Mouse (Mus musculus) brown adipose tissue, adult 24 weeks (tissue): ENCODE measurements around the gene 9230102O04Rik. TPM values are rescaled to one million over a fixed set of nuclear protein-coding genes. Genes with fewer than 3 reads are reported as not detected.

Source experiments
- H3K27ac ChIP-seq: fragments of 200-500 bp; replicated peaks from 2 replicates; pipeline ENCODE4 v1.5.1; 2012; ENCODE audit warnings: low read depth, mild to moderate bottlenecking, low read length
- H3K4me1 ChIP-seq: fragments of 200-500 bp; 2 replicates; pipeline ENCODE4 v1.6.1; 2012; ENCODE audit warnings: low read length, mixed read lengths; ENCODE audit not compliant: control insufficient read depth, insufficient read depth, insufficient read length
- H3K4me3 ChIP-seq: fragments of 200-500 bp; 2 replicates; pipeline ENCODE4 v1.5.1; 2012; ENCODE audit warnings: low read depth, mild to moderate bottlenecking, low read length, moderate library complexity; ENCODE audit not compliant: insufficient read depth
- polyA plus RNA-seq: library from polyadenylated mRNA; stranded (reverse); fragments of >200 nt; gene quantifications from 2 replicates; pipeline ENCODE4 v1.2.4, GENCODE M21; 2012; ENCODE audit not compliant: missing spikeins, insufficient read depth, insufficient read length

9230102O04Rik gene
- polyA plus RNA-seq: not detected in 2 replicates

DNA sequence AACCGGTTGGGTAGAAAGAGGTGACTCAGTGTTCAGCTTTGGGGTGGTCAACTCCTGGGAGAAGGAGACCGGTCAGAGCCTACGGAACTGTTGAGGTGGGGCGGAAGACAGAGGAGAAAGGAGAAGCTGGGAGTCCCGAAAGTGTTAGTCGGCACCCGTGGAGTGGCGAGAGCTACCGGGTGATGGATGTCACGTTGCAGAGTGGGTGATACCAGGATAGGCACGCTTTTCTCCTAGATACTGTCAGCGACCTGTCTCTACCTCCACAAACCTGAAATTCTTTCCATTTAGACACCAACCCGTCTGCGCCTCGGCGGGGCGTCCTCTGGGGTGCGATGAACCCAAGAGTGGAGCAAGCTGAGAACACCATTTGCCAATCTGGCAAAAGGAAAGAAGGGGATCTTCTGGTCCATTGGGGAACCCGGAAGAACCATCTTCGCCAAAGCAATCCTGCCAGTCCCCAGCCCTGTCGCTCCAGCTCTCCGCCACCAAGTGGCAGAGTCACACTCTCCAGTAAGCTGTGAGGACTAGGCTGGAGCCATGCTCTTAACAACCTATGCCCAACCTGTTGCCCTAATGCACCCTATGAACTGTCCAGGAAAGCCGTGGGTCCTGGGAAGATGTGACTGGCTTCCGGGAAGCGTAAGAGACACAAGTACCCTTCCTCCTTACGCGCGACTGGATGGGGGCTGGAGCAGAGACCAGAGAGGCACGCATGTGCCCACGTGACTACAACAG lies at the start of gene 9230102O04Rik:
TSS of gene 9230102O04Rik (minus strand) at position 628 of the 738 bp plus-strand sequence.
- no peak within 1 kb of the TSS for H3K4me3 ChIP-seq
- no peak within 1 kb of the TSS for H3K27ac ChIP-seq
- H3K4me1 ChIP-seq: no peaks in the 10 kb centered on the region

DNA sequence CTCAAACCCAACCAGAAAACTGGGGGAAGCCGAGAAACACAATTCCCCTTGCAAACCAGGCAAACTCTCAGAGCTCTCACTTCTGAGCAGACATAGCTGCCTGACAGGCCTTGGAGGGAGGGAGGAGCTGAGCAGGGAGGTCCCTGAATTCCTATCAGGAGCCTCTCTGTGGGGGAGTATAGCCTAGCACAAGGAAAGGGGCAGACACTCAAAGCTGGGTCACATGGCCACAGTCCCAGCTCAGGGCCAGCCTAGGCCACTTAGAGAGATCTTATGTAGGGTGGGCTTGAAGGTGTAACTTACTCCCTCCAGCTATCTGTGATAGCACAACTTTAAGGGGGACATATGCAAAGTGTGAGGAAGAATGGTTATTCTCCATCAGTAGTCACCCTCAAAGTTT lies 46.6 kb upstream of the 9230102O04Rik start:
- H3K27ac ChIP-seq: no peak overlapping the region
- H3K4me1 ChIP-seq: no peaks in the 10 kb centered on the region
- H3K4me3 ChIP-seq: no peak overlapping the region

DNA sequence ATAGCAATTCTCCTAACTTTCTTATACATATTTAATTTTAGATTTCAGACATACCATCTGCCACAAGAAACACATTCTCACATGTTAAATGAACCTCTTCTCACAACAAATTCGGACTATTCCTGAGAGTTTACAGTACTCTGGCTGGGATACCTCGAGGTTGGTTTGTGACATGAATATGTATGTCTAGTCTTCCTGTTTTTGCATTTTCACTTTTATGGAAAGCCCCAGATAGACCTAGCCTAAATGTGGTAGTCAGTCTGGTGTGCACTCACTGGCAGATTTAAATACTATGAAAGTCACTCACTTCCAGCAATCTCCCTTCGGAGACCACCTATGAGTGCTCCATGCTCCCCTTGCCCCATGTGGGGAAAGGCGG lies 37.6 kb upstream of the 9230102O04Rik start:
- Histone ChIP-seq H3K4me3 (no peak overlapping the region), H3K27ac (no peak overlapping the region), H3K4me1 (no peaks in the 10 kb centered on the region)

DNA sequence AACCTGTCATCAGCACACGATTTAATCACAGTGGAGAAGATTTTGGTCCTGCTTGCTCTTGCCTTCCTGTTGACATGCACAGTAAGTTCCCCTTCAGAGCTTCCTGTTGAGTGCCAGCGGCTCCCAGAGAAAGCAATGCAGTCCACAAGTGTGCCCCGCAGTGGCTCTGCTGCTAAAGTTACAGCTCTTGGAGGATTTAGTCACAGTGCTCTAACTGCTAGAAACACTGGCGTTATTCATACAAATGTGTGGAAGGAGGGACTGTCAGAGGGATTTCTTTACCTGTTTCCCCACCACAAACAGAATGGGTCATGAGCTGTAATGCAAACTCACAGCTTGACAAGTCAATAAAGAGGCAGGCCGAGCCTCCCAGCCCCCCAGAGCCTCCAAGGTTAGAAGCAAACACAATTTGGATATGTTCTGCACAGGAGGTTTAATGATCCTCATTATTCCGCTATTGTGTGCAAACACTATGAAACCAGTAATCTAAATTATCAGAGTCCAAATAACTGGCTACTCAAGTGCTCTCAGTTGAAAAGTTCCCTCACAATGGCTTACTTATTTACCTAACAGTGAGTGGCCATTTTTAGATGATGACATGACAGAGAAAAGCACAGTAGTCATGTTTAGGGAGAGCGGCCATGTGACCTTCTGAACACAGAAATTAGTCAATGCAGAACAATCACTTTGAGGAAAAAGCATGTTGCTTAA lies 37.0 kb upstream of the 9230102O04Rik start:
- no peaks in the 10 kb centered on the region for H3K4me1 ChIP-seq
- H3K4me3 ChIP-seq: no peak overlapping the region
- no peak overlapping the region for H3K27ac ChIP-seq

DNA sequence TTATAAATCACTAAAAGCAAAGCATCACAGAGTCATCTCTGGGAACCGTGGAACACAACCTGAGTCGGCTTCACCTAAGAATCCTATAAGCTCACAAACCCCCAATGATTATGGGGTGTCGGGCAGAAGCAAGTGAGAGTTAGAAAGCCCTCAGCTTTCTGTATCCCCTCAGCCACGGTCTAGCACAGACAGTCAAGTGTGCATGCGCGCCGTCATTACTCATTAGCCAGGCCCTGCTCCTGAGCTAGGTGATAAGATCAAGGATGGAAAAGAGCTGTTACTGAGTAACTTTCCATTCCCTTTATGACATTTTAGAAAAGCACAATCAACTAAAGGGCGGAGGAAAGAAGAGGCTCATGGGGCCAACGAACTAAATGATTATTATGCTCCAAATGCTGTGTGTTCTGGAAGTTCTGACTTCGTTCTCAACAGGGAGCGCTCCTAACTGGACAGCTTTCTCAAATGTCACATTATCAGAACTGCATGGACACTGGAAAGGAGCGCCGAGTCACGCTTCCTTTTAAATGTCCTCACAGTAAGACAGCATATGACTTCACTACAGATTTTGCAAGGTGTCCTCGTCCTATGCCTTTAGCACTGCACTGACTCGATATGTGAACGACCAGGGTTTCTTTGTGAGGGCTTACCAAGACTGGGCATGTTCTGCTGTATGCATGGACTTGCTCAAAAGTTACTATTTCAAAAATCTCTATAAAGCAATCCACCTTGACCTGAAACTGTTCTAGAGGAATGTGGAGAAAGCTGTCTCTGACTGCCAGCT lies 29.5 kb upstream of the 9230102O04Rik start:
- Histone ChIP-seq H3K4me1 (no peaks in the 10 kb centered on the region), H3K4me3 (no peak overlapping the region), H3K27ac (no peak overlapping the region)

DNA sequence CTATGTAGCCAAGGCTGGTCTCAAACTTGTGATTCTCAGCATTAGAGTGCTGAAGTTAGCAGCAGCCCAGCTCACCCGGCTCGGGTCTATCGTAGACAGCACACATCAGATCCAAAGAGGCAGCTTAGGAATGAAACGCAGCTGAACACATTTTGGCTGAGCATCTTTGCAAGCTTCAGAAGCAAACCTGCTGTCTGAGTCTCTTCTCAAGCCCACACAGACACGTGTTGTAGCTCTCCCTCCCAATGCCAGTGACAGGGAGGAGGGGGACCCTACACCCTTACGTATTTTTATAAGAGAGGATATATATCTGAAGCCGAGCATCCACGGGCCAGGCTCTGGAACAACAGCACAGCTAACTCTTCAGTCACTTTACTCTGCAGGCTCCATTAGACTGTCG lies 28.3 kb upstream of the 9230102O04Rik start:
- no peaks in the 10 kb centered on the region for H3K4me1 ChIP-seq
- no peak overlapping the region for H3K27ac ChIP-seq
- H3K4me3 ChIP-seq: no peak overlapping the region

DNA sequence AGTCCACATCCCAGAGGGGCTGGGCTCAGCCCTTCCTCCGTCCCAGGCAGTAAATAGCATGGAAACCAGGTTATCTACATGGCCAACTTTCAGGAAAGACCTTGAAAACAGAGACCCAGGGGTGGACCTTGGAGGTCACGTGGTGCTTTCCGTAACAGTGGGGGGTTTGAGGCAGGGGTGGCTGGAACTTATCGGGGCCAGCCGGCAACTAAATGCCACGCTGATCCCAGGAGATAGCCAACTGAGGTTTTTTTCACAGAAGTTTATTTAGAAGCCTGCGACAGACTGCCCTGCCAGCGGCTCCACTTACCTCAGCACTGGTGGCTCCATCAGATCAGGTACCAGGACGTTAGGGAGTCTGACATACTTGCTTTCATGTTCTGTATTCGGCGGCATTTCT lies 16.7 kb upstream of the 9230102O04Rik start:
- Histone ChIP-seq H3K4me1 (no peaks in the 10 kb centered on the region), H3K4me3 (no peak overlapping the region), H3K27ac (no peak overlapping the region)

DNA sequence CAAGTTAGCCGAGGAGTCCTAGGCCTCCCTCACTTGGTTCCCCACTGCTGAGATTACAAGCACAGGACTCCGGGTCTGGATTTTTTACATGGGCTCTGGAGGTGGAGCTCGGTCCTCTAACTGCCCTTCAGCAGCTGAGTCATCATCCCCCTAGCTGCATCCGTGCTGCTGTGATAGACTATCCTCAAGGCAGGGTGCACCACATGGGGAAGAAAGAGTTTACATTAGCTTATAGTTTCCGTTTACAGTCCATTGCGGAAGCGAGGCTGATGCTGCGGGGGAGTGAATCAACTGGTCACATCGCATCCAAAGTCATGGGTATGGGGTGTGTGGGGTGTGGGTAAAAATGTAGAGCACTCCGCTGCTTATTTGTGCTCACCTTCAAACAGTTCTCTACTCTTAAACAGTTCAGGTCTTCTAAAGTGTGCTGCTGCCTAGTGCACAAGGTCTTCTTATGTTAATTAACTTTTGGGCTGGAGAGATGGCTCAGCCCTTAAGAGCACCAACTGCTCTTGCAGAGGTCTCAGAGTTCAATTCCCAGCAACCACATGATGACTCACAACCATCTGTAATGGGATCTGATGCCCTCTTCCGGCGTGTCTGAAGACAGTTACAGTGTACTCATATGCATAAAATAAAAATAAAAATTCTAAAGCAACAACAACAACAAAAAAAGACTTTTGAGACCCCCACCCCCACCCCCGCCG lies 14.7 kb upstream of the 9230102O04Rik start:
- Histone ChIP-seq H3K4me3 (no peak overlapping the region), H3K4me1 (no peaks in the 10 kb centered on the region), H3K27ac (no peak overlapping the region)

DNA sequence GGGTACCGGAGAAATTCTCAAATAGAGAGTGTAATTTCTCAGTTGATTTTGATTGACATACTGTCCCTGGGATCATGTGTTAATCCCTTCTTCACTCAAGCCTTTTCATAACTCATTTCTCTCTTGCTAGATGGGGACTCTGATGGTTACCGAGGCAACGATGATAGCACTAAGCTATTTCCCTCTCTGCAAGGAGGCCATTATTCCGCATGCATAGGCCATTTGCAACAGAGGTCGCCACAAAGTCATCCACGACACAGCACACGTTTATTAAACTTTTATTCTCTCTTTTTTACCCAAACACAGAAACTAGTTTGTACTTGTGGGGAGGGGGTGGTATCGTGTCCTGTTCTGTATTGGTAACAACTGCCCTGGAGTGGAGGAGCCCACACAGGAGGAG lies 8.5 kb upstream of the 9230102O04Rik start:
- no peak overlapping the region for H3K4me3 ChIP-seq
- H3K4me1 ChIP-seq: no peaks in the 10 kb centered on the region

DNA sequence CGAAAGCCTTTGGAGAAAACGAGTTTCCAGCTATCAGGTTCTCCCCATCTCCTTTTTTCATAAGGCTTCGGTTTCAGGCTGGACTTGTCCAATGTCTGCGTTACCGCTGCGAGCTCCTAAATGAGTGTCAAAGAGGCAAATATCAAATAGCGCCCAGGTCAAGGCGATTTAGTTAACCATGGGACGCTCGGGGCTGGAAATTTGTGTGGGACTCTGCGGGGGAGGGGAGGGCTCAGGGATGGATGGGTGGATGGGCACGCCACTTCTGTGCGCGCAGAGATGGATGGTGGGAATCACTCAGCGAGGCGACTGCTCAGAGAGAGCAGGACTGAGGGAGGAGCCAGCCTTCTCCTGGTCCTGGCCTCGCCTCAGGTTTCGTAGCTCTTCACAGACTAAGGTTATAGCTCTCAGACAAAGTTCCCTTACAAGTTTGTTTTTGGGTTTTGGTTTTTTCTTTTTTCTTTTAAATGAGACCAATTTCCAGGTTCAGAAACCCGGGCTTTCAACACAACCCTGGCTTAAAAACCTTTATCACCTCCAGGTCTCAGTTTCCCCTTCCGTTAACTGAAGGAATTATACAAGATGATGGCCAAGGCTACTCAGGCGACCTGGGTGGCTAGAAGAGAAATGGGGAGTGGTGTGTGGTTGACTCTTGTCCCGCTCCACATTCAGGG lies 6.9 kb upstream of the 9230102O04Rik start:
- Histone ChIP-seq H3K27ac (no peak overlapping the region), H3K4me3 (no peak overlapping the region), H3K4me1 (no peaks in the 10 kb centered on the region)

More for the DNA sequence above, 8.5 kb upstream of the 9230102O04Rik start:
- no peak overlapping the region for H3K27ac ChIP-seq

DNA sequence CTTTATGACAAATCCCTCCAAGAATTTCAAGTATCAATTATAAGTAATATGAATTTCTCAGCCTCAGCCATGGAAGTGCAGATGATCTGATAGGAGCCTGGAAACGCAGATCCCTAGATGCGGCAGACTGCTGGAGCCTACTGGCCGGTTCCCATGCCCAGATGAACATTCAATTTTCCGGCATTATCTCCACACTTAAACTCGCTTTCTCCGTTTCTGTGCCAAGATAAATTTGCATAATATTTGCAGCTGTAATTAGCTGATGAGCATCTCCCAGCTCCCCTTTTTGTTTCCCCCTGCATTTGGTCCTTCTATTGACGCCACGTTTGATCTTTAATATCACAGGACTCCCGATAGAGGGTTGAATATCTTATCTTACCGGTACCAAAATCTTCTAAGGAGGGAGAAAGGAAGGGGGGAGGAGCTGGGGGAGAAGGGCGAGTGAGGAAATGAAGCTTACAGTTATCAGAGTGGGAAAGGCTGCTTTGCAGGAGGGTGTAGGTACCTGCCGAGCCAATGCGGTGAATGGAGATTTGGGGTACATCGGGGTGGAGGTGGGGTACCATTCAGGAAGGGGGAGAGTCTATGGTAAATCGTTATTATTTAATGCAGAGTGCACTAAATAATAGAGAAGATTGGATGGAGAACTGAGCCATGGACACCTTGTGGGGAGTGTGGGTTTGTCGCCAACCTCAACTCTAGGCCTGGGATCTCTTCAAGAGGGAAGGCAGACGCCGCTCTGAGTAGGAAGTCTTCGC lies 5.7 kb upstream of the 9230102O04Rik start:
- H3K27ac ChIP-seq: no peak overlapping the region
- no peaks in the 10 kb centered on the region for H3K4me1 ChIP-seq
- H3K4me3 ChIP-seq: no peak overlapping the region

DNA sequence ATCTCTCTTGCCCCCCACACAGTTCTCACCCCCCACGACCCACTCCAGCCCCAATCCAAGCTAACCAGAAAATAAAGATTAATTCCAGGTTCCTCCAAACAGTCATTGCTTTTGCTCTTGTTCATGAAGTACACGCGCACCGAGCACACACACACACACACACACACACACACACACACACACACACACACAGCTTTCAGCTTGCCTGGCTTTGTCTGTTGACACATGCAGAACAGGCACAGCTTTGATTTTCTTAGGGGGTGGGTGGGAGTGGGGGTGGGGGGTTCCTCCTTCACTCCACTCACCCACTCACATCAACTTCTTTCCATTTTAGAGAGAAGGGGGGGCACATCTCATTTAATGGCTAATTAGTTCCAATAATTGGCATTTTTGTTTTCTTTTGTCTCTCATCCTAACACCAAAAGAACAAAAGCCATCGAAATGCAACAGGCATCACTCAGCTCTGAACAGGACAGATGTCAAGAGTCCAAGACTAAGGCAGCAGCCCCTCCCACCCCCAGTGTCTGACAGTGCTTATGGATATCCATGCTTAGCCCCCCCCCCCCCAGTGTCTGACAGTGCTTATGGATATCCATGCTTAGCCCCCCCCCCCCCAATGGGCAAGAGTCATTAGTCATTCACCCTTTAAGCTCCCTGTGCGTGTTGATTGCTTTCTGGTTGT lies 4.1 kb upstream of the 9230102O04Rik start:
- Histone ChIP-seq H3K27ac (no peak overlapping the region), H3K4me3 (no peak overlapping the region), H3K4me1 (no peaks in the 10 kb centered on the region)

DNA sequence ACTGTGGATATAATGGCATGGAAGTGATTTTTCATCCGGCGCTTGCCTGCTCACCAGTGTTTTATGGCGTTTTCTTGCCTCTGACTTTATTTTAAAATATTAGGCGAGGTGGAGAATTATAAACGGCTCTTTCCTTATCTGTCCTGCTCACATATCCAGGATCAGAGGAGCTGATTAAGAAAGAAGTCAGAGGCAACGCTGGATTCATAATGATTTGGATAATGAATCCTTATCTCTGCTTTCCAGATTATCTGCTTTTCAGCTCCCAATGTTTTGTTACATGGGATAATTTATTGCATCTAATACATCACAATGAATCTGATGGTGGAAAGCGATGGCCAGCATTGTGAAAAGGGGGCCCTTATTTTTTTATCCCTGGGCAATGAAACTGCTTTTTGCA lies 3.2 kb upstream of the 9230102O04Rik start:
- H3K27ac ChIP-seq: no peak overlapping the region
- no peaks in the 10 kb centered on the region for H3K4me1 ChIP-seq
- H3K4me3 ChIP-seq: no peak overlapping the region
